Mouse (Mus musculus) liver, embryonic 15.5 days (tissue): Measurements from ENCODE around the gene Bcl2. TPM values are rescaled to one million over a fixed set of nuclear protein-coding genes. Genes with fewer than 3 reads are reported as not detected.
A peak's percentile ranks its signal among the peaks of the same experiment; 100 is the strongest.

ENCODE experiments used
- ATAC-seq: fragments of 200-750 bp; cut with Nextera tagmentation; 2 replicates; pipeline ENCODE4 v1.8.0; 2017; ENCODE audit warnings: moderate number of reproducible peaks, mild to moderate bottlenecking, moderate library complexity; ENCODE audit not compliant: insufficient read depth
- H3K27ac ChIP-seq: fragments of 300-500 bp; sonication (generic); replicated peaks from 2 replicates; pipeline ENCODE4 v1.5.1; 2015; ENCODE audit warnings: mild to moderate bottlenecking, inconsistent platforms
- H3K27me3 ChIP-seq: fragments of 300-500 bp; sonication (generic); 2 replicates; pipeline ENCODE4 v1.6.1; 2015; ENCODE audit warnings: mild to moderate bottlenecking, inconsistent platforms
- H3K36me3 ChIP-seq: fragments of 300-500 bp; sonication (generic); replicated peaks from 2 replicates; pipeline ENCODE4 v1.6.1; 2015; ENCODE audit warnings: moderate library complexity, mild to moderate bottlenecking, inconsistent platforms
- H3K4me1 ChIP-seq: fragments of 300-500 bp; sonication (generic); replicated peaks from 2 replicates; pipeline ENCODE4 v1.6.1; 2015; ENCODE audit warnings: inconsistent platforms
- H3K4me2 ChIP-seq: fragments of 300-500 bp; sonication (generic); 2 replicates; pipeline ENCODE4 v1.6.1; 2015; ENCODE audit warnings: moderate library complexity, mild to moderate bottlenecking, inconsistent platforms
- H3K4me3 ChIP-seq: fragments of 300-500 bp; sonication (generic); replicated peaks from 2 replicates; pipeline ENCODE4 v1.5.1; 2015; ENCODE audit warnings: mild to moderate bottlenecking, inconsistent platforms
- H3K9ac ChIP-seq: fragments of 300-500 bp; sonication (generic); 2 replicates; pipeline ENCODE4 v1.6.1; 2015; ENCODE audit warnings: moderate library complexity, mild to moderate bottlenecking, inconsistent platforms
- H3K9me3 ChIP-seq: fragments of 300-500 bp; sonication (generic); replicated peaks from 2 replicates; pipeline ENCODE4 v1.6.1; 2016; ENCODE audit warnings: inconsistent platforms
- WGBS: fragments of 180-500 bp; shearing (Covaris S2); methylation state at CpG from one replicate; pipeline ENCODE4 v1.1.7; 2015; ENCODE audit warnings: mixed read lengths; ENCODE audit not compliant: insufficient replicate concordance; 5-methylcytosine and 5-hydroxymethylcytosine counted together
- polyA plus RNA-seq: library from polyadenylated mRNA; unstranded; fragments of >200 nt; fragmentation: Nextera tagmentation; extraction: Ambion mirVana; gene quantifications from 2 replicates; pipeline ENCODE4 v1.2.1, GENCODE M21; 2015

Gene Bcl2
- polyA plus RNA-seq, 1 experiment from 2014 or later, result 0.84 TPM

GRCm38 (mm10) chr1:106658293-106658847, 55.7 kb downstream of the Bcl2 start:
- no peaks in the 10 kb centered on the region for H3K9me3 ChIP-seq
- H3K4me1 ChIP-seq, result peaks cover 14% of the 10 kb centered on the region; the same call in 1 of the 2 replicates
- H3K27ac ChIP-seq, result no peak overlapping the region
- no peak overlapping the region for H3K4me2 ChIP-seq
- H3K27me3 ChIP-seq, result no peaks in the 10 kb centered on the region
- WGBS, result 19% methylated on average over 5 of the region's 5 CpGs
- peak; percentile 72 for ATAC-seq
- no peaks in the 10 kb centered on the region for H3K36me3 ChIP-seq
- no peak overlapping the region for H3K4me3 ChIP-seq
- H3K9ac ChIP-seq, result no peak overlapping the region

- Histone ChIP-seq H3K4me3 (no peak overlapping the region), H3K27ac (no peak overlapping the region), H3K4me1 (peaks cover 15% of the 10 kb centered on the region; the same call in 1 of the 2 replicates), H3K36me3 (no peaks in the 10 kb centered on the region), H3K27me3 (no peaks in the 10 kb centered on the region), H3K4me2 (no peak overlapping the region), H3K9me3 (no peaks in the 10 kb centered on the region), H3K9ac (no peak overlapping the region)
- 57% methylated on average over 5 of the region's 5 CpGs for WGBS
- no peak for ATAC-seq
Observed at GRCm38 (mm10) chr1:106656207-106656738, 57.8 kb downstream of the Bcl2 start.

DNA sequence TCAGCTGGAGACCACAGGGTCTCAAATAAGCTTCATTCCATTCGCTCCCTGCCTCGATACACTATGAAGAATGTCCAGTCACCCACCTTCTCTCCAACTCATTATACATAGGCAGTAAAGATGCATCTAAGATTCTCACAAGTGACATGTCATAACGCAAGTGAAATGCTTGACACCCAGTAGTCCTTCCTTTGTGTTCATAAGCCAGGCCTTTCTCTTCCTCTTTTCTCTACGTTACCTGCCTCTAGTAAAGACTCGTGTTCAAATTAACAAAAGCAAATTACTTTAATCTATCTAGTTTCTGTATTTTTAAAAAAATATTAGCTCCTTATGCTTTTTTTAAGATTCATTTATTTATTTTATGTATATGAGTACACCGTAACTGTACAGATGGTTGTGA, 59.8 kb downstream of the Bcl2 start:
- Histone ChIP-seq H3K9me3 (no peaks in the 10 kb centered on the region), H3K27ac (no peak overlapping the region), H3K4me3 (no peak overlapping the region), H3K4me2 (no peak overlapping the region), H3K9ac (no peak overlapping the region), H3K4me1 (peaks cover 15% of the 10 kb centered on the region; the same call in 1 of the 2 replicates), H3K27me3 (no peaks in the 10 kb centered on the region), H3K36me3 (no peaks in the 10 kb centered on the region)
- 68% methylated on average over 6 of the region's 6 CpGs for WGBS
- no peak for ATAC-seq

- H3K27me3 ChIP-seq, result no peaks in the 10 kb centered on the region
- H3K4me1 ChIP-seq, result peaks cover 12% of the 10 kb centered on the region; the same call in 1 of the 2 replicates
- no peak overlapping the region for H3K4me2 ChIP-seq
- 25% methylated on average over 4 of the region's 4 CpGs for WGBS
- no peak overlapping the region for H3K27ac ChIP-seq
- no peak overlapping the region for H3K9ac ChIP-seq
- no peak overlapping the region for H3K4me3 ChIP-seq
- ATAC-seq, result peak; percentile 52; the same call in 1 of the 2 replicates
- H3K9me3 ChIP-seq, result no peaks in the 10 kb centered on the region
- H3K36me3 ChIP-seq, result no peaks in the 10 kb centered on the region
Observed at GRCm38 (mm10) chr1:106653441-106653860, 60.6 kb downstream of the Bcl2 start.

GRCm38 (mm10) chr1:106651211-106651610, 62.9 kb downstream of the Bcl2 start:
- no peak overlapping the region for H3K4me2 ChIP-seq
- WGBS, result 87% methylated on average over 7 of the region's 7 CpGs
- H3K4me3 ChIP-seq, result no peak overlapping the region
- H3K9me3 ChIP-seq, result no peaks in the 10 kb centered on the region
- H3K27ac ChIP-seq, result no peak overlapping the region
- peaks cover 8% of the 10 kb centered on the region; the same call in 1 of the 2 replicates for H3K4me1 ChIP-seq
- H3K9ac ChIP-seq, result no peak overlapping the region
- no peak for ATAC-seq
- H3K36me3 ChIP-seq, result no peaks in the 10 kb centered on the region
- no peaks in the 10 kb centered on the region for H3K27me3 ChIP-seq

DNA sequence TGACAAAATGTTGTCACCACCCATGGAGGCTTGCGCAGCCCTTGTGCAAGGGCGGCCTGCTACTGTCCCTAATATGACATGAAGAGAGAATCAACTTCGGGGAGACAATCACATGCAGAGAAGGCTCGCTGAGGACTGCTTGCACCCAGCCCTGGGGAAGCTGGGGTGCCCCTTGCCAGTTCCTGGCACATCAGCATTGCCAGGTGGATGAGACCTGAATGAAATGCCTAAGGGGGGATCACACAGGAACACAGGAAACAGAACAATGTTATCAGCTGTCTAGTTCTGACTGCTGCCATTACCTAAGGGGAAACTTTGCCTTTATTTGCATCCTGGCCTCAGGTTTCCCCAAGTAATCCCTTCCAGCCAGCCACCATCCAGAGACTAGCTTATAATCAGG, 63.6 kb downstream of the Bcl2 start:
- 66% methylated on average over 4 of the region's 4 CpGs for WGBS
- no peak for ATAC-seq
- Histone ChIP-seq H3K9me3 (no peaks in the 10 kb centered on the region), H3K9ac (no peak overlapping the region), H3K27me3 (no peaks in the 10 kb centered on the region), H3K27ac (no peak overlapping the region), H3K4me2 (no peak overlapping the region), H3K4me3 (no peak overlapping the region), H3K36me3 (no peaks in the 10 kb centered on the region), H3K4me1 (peaks cover 8% of the 10 kb centered on the region; the same call in 1 of the 2 replicates)

GRCm38 (mm10) chr1:106647336-106647735, 66.7 kb downstream of the Bcl2 start:
- Histone ChIP-seq H3K4me3 (no peak overlapping the region), H3K4me2 (no peak overlapping the region), H3K27ac (no peak overlapping the region), H3K9ac (no peak overlapping the region), H3K4me1 (no peaks in the 10 kb centered on the region), H3K36me3 (no peaks in the 10 kb centered on the region), H3K27me3 (no peaks in the 10 kb centered on the region), H3K9me3 (no peaks in the 10 kb centered on the region)
- no peak for ATAC-seq
- 58% methylated on average over 3 of the region's 3 CpGs for WGBS

- Histone ChIP-seq H3K9me3 (no peaks in the 10 kb centered on the region), H3K27ac (no peak overlapping the region), H3K27me3 (no peaks in the 10 kb centered on the region), H3K36me3 (no peaks in the 10 kb centered on the region), H3K4me1 (no peaks in the 10 kb centered on the region), H3K4me2 (no peak overlapping the region), H3K4me3 (no peak overlapping the region), H3K9ac (no peak overlapping the region)
- 54% methylated on average over 4 of the region's 4 CpGs for WGBS
- ATAC-seq, result no peak
Observed at GRCm38 (mm10) chr1:106644566-106644965, 69.5 kb downstream of the Bcl2 start.

DNA sequence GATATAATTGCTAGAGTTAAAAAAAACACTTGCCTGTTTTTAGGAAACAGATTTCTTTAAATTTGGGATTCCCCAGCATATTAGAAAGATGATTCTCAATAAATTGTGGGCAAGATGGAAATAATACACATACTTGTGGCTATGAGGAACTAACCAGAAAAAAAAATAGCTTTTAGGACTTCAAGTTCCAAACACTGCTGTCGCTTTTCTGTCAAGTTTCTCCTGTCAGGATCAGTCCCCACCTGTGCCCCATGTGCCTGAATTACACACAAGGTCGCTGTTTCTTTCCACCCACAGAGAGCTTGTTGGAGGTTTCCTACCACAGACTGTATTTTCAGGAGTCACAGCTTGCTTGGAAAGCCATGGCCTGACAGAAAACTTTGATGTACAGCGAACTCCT, 70.5 kb downstream of the Bcl2 start:
- Histone ChIP-seq H3K4me3 (no peak overlapping the region), H3K27me3 (no peaks in the 10 kb centered on the region), H3K27ac (no peak overlapping the region), H3K4me2 (no peak overlapping the region), H3K36me3 (no peaks in the 10 kb centered on the region), H3K9ac (no peak overlapping the region), H3K9me3 (no peaks in the 10 kb centered on the region), H3K4me1 (no peaks in the 10 kb centered on the region)
- whole genome bisulfite sequencing, result 53% methylated on average over 3 of the region's 3 CpGs
- no peak for ATAC-seq

DNA sequence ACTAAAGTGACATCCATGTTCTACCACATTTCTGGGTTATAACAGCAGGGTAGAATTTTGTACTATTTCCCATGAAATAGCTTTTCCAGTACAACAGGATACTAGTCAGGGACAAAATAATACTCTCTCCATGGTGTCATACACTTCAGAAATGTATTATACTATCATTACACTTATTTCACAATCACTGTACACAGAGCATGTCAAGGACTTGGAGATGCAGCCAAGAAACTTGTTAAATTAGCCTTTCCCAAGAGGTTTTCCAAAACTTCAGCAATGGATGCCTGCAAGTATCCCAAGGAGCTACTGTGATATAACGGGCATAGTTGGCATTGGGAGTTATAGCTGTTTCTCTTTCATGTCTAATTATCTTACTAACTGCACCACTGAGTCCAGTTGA, 73.5 kb downstream of the Bcl2 start:
- no peaks in the 10 kb centered on the region for H3K9me3 ChIP-seq
- H3K36me3 ChIP-seq, result no peaks in the 10 kb centered on the region
- 58% methylated on average over 1 of the region's 1 CpGs for WGBS
- H3K9ac ChIP-seq, result no peak overlapping the region
- no peak overlapping the region for H3K4me2 ChIP-seq
- H3K4me3 ChIP-seq, result no peak overlapping the region
- no peak overlapping the region for H3K27ac ChIP-seq
- no peak for ATAC-seq
- H3K4me1 ChIP-seq, result no peaks in the 10 kb centered on the region
- no peaks in the 10 kb centered on the region for H3K27me3 ChIP-seq

DNA sequence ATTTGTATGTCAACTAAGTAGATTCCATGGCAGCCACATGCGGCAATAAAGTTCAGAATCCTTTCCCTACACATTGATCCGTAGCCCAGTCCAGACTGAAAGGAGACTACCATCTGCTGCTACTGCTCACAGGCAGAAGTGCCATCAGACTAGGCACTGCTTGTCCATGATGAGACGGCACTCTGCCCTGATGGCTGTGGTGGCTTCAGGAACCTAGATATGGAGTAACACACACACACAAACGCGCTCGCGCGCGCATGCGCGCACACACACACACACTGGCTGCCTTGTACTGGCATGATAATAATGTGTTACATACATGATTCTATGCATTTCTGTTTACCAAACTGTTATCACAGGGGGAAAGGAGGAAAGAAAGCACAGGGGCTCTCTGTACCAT, 76.4 kb downstream of the Bcl2 start:
- WGBS, result 86% methylated on average over 11 of the region's 11 CpGs
- no peak for ATAC-seq

GRCm38 (mm10) chr1:106636714-106637113, 77.4 kb downstream of the Bcl2 start:
- H3K9ac ChIP-seq, result no peak overlapping the region
- H3K9me3 ChIP-seq, result no peaks in the 10 kb centered on the region
- no peaks in the 10 kb centered on the region for H3K36me3 ChIP-seq
- H3K27ac ChIP-seq, result no peak overlapping the region
- H3K4me2 ChIP-seq, result no peak overlapping the region
- WGBS, result 37% methylated on average over 2 of the region's 2 CpGs
- H3K4me1 ChIP-seq, result no peaks in the 10 kb centered on the region
- no peaks in the 10 kb centered on the region for H3K27me3 ChIP-seq
- ATAC-seq, result no peak
- H3K4me3 ChIP-seq, result no peak overlapping the region

More for the DNA sequence above, 76.4 kb downstream of the Bcl2 start:
- Histone ChIP-seq H3K4me3 (no peak overlapping the region), H3K27me3 (no peaks in the 10 kb centered on the region), H3K9me3 (no peaks in the 10 kb centered on the region), H3K27ac (no peak overlapping the region), H3K36me3 (no peaks in the 10 kb centered on the region), H3K4me2 (no peak overlapping the region), H3K9ac (no peak overlapping the region), H3K4me1 (no peaks in the 10 kb centered on the region)
